Mouse (Mus musculus) kidney, adult 18-20 months (tissue): ENCODE results near the gene Ap1g2.
A peak's percentile ranks its signal among the peaks of the same experiment; 100 is the strongest.

Experiments
- DNase-seq: peaks from one replicate; pipeline ENCODE4 v3.0.0; 2021

The Ap1g2 gene

DNA sequence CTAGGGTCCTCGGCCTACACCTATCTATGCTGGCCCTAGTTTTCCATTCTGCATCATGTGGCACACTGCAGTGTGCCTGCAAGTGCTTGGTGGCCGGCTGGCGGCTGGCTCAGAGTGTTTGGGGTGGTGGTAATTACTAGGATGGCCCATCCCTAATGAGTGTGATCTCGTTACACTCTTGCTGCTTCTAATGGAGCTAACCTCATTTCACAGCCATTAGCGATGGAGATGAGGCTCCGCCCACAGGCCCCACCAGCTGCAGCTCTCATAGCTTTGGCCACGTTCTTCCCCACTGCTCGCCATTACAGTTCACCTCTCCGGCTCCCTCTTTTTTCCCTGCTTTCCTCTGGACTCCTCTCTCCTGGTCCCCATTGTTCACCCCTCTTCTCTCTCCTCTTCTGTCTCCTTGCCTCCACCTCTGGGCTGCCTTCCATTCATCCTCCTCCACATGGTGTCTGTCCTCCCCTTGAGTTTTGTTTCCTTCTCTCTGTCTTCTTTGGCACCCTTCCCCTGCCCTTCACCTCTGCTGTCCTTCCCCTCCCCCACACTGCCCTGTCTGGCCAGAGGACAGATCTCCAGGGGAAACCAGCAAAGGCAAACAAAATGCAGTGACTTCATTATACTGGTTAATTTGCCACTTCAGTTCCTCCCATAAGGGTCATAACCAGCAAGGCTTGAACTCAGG lies 20.9 kb downstream of the Ap1g2 start:
- peak; percentile 69 for DNase-seq

DNA sequence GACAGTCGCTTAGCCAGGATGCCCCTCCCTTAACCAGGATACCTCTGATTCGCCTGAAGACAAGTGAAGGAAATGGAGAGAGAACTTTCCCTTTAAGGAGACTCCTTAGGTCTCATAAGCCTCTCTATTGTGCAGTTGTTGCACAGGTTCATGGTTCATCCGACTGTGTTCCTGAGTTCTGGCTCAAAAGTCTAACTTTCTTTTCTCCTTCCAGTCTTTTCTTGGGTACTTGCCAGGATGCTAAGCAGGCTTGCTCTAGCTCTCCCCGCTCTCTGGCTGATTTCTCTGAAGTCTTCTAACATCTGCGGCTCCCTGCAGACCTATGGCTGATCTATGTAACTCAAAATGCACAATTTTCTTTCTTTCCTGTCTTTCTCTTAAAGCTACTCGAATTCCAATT lies 22.9 kb downstream of the Ap1g2 start:
- peak; percentile 23 for DNase-seq

DNA sequence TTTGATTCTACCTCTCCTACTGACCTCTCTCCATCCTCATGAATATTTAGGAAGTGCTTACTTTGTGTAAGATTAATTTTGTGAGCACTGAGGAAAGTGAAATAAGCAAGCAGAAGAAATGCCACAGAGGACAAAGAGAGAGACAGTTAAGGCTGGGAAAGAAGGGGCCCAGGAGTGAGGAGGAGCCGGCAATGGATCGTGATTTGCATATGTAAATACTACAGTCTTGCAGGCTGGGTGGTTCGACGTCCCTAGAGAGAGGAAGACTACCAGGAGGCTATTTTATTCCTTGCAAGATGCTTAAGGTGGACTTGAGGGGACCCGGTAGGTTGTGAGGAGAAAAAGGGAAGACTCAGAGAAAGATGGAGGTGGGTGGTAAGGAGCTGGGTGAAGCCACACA lies 25.3 kb downstream of the Ap1g2 start:
- DNase-seq: no peak

DNA sequence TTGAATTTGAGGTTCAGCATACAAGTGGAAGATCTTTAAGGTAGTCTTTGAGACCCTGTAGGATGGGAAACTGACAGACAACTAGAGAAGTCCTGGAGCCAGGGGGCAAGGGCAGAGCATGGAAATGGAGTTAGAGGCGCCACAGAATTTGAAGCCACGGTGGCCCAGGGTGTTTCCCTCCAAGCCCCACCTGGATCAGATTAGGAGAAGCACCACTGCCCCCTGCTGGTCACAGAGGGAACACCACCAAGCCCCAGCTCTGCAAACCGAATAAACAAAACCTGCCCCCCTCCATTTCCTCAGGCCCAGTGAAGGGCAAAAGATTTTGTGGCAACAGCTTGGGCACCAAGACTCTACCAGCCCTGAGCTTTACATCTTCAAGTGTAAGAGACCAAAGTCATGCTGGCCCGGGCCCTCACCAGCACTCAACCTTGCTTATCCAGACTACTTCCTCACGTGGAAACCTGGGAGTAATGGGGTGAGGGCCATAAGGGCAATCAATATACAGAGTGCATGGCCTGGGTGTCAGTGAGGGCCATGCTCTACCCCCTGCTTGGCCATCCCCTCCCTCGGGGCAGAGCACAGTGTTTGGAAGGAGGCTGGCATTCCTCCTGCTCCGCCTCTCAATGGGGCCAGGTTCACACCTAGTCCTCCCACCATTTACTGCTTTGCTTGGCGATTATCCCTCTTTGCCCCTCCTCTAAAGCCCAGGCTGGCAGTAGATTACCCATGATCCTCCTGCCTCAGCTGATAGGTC lies 27.0 kb downstream of the Ap1g2 start:
- peak; percentile 77 for DNase-seq

DNA sequence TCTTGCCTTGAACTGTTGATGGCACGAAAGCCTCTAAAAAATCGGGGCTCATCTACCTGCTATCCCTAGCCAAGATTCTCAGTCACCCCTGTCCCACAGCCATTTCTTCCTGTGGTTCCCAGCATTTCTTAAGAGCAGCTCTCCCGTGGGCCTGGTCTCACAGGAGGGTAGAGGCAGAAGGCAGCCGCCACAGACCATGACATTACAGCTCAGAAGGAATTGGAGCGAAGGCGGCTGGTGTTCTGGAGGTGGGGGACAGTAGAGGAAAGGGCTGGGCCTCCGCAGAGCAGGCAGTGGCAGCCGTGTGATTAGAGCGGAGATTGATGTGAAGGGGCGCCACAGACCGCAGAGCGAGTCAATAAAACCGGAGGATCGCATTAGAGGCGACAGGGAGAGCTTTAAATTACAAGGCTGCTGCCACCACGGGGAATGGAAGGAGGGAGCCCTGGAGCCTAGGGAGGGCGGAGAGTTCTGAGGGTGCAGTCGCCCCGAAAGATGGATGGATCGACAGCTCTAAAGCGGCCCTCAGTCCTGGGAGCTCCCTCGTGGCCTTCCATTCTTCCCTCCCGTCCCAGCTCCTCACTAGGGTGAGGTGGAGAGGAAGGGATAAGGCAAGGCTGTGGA lies 27.9 kb downstream of the Ap1g2 start:
- no peak for DNase-seq

DNA sequence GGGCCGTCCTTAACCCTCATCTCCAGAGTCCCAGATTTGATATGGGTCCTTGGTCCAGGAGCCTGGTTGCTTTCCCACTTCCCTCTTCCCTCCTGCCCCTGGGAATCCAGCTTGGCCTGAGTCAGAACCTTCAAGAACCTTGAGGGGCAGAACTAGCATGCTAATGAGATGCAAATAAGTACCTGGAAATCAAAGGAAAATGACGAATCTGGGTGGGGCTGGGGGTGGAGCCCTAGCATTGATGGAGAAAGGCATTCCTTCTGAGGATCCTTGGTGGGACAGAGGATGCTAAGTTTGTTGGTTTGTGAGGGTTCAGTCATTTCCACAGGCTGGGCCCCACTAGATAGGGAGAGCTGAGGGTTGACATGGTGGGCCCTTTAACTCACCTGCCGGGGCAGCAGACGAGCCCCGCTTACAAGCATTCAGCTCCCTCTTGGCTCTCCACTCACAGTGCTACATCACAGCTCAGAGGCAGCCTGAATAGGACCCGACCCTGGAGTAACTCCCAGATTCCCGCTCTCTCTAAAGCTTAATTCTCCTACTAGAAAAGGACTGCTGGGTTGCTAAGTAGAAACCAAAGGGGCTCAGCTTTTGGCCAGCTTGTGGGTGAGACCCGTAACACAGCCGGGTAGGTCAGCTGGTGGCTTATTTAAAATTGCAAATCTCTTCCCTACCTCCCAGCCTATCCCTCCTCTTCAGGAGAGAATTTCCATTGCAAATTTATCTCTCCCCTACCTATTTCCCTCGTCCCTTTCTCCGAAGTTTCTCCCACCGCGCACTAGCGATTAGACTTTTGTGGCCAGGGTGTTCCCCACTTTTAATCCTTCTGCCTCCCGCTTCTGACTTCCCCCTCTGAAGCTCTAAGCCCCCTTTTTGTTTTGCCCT lies 28.7 kb downstream of the Ap1g2 start:
- no peak for DNase-seq

DNA sequence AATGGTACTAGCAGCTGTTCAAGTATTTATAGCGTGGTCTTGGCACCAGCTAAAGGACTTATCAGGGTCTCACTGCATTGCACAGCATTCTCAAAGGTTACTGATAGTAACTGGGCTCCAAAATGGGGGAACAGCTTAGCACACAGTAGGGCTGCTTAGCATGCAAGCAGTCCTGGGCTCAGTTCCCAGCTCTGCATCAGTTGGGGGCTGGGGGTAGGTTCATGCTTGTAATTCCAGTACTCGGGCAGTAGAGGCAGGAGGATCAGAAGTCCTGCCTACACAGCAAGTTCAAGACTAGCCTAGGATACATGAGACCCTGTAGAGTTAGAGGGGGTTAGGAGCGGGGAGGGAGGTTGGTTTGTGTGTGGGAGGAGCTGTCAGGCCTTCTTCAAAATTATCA lies 29.4 kb downstream of the Ap1g2 start:
- no peak for DNase-seq

DNA sequence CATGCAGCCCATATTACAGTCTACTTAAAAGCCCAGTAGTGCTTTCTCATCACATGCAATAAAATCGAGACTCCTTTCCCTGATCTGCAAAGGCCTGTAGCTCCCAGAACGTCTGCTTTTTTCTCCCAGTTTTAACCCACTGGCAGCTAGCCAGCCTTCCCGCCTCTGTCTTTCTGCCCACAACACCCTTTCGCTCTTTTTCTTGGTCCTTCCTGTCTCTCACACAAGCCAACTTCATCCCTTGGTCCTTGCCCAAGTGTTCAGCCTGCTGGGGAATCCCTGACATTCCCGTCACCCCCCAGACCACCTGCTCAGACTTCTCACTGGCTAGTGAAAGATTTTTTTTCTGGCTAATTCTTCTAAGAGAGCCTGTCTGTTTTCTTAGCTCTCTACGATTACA lies 30.2 kb downstream of the Ap1g2 start:
- no peak for DNase-seq

DNA sequence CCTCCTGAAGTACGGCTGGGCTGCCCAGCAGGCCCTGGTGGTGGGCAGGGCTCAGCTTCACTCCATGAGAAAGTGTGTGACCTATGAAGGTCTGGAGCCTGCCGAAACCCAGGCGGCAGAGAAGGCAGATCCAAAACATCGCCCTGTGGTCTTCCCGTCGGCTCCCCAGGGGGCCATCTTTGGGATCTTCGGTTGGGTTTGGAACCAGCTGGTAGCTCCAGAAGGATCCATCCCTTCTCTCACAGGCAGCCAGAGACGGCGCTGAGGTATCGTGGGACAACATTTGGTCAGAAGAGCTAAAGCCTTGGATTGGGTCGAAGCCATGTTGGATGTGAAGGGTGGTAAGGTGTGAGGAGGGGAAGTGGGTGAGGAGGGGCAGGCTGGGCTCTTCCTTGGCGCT lies 32.0 kb downstream of the Ap1g2 start:
- DNase-seq: no peak

DNA sequence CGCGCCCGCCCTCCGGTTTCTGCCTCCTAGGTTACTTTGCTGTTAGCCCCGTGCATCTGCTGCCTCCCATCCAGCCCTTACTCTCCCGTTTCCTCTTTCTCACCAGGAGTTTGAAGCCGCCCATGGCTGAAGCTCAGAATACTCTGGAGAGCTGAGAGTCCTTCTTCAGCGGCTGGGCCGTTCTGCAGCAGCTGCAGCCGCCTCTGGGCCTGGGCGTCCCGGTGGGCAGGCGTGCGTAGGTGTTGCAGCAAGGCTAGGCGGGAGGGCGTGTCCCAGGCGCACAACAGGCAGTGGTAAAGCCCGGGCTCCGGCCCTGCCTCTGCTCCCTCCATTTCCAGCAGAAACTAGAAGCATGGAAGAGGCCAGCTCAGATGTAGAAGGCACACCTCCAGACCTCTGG lies 34.6 kb downstream of the Ap1g2 start:
- DNase-seq: no peak

DNA sequence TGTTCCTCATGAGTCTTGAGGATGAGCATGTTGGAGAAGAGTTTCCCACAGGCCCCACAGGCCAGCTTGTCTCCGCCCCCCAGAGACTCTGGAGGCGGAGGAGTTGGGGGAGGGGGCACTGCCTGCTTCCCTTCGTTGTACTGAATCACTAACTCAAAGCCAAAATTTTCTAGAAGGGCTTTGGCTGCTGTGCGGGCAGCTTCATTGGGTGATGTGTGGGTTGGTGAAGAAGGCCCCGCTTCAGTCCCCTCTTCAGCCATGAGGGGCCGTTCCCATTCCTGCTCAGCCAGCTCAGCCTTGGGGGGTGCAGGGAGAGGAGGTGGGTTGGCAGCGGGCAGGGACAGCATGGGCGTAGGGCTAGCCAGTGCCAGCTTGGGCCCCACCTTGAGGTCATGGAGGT lies 40.4 kb downstream of the Ap1g2 start:
- no peak for DNase-seq

DNA sequence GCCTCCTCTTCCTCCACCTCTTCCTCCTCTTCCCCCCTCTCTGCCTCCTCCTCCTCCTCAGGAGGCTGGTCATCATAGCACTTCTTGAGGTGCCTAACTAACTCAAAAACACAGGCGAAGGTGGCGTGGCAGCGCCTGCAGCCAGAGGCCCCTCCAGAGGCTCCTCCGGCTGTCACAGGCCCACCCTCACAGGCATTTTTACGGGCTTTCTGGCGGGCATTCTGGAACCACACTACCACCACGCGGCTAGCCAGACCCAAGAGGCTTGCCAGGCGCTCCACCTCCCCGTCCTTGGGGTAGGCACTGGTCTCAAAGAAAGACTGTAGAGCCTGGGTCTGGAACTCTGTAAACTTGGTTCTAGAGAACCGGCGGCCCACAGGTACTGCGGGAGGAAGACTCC lies 41.0 kb downstream of the Ap1g2 start:
- no peak for DNase-seq

DNA sequence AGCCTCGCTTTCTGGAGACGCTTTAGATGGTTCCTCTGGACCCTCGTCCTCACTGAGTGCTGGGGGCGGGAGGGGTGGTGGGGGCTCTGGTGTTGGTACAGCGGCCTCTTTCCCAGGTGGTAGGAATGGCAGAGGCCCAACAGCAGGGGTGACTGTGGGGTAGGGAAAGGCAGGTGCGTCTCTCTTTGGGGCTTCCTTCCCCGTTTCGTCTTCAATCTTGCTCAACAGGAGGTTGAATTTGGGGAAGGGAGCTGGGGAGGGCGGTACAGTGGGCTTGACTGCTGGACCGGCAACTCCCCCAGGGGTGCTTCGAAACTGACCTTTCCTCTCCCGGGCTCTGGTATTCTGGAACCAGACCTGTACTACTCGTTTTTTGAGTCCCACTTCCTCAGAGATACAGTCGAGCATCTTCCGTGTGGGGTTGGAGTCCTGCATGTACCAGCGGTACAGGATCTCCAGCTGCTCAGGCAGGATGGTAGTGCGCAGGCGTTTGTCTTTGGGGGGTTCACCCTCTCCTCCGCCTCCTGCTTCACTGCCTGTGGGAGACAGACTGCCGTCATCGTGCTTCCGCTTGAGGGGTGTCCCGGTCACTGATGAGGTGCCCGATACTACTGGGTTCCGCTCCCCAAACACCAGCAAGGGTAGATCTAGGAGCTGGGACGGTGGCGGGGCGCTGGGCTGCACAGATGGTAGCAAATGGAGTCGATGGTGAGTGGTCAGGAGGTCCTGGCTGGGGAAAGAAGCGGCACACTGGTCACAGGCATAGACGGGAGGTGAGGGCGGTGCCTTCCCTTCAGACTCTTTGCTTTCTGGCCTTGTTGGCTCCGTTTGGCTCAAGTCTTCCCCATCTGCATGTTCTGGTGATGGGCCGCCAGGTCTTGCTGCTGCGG lies 41.7 kb downstream of the Ap1g2 start:
- DNase-seq: no peak

DNA sequence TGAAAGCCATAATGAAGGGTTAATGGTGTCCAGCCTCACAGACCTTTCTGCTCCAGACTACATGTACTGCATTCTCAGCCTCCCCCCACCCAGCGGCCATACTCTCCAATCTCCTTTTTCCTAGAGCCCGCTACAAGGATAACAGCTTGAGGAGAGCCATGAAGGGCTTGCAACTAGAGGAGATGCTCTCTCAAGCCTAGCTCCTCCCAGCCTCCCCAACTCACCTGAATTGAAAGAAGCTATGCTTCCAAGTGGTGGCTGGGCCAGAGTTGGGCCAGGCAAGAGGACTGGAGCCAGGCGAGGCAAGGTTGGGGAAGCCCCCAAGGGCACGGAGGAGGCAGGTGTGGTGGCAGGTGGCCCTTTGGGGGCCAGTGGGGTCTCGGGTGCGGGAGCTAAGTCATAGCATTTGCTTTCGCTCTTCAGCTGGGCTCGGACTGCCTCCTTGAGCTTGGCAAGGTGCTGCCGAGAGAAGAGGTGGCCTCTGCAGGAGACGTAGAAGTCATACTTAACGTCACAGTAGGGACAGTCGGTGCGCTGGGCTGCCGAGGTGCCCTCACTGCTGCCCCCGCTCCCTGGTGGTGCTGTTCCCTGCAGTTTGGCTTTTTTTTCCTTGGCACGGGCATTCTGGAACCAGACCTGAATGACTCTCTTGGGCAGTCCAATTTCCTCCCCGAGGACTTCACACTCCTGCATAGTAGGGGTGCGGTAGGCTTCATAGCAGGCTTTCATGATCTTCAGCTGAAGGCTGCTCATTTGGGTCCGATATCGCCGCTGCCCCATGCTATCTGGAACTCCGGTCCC lies 42.6 kb downstream of the Ap1g2 start:
- no peak for DNase-seq

DNA sequence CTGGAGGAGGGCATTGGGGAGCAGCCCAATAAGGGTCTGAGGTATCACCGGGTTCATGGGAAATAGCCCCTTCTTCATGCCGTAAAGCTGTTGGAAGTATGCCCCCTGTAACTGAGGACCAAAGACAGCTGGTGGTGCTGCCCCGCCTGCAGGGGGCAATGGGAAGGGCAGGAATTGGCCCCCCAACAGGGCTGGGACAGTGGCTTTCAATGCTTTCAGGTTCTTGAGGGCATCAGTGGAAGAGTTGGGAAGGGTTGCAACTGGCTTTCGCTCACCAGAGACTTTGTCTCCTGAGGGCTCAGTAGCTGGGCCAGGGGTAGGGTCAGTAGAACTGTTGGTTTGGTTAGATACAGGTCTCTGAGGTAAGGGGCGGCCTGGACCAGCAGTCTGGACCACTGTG lies 43.3 kb downstream of the Ap1g2 start:
- no peak for DNase-seq

DNA sequence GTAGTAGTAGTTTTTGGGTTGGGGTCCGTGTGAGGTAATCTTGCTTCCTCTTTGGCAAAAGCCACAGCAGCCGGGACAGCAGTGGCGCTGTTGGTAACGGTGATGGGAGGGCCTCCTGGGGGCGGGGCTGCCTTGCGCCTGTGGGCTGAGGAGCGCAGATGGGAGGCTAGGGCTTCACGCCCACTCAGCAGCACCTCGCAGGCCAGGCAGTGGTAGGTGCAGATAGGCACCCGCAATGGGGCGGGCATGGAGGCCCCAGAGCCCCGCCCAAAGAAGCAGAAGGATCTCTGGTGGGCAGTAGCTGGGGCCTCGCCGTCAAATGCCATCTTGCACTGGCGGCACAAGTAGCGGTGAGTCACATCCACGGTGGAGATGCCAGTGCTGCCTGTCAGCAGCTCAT lies 43.8 kb downstream of the Ap1g2 start:
- DNase-seq: no peak

DNA sequence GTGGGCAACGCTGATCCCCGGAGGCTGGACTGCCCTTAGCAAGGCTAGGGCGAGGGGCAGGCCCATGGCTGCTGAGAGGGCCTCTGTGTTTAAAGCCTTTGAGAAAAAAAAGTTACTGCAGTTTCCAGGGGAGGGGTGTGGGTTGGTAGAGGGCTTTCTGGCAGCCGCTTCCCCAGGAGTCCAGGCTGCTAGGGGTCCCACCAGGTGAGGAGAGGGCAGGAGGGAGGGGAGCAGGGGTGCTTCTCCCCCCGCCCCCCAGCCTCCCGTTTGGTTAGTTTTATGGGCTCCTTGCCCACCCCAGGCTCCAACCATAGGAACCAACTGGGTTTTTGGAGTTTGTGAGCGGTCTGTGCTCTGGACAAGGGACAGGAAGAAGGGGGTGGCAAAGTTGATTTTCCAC lies 44.5 kb downstream of the Ap1g2 start:
- no peak for DNase-seq

DNA sequence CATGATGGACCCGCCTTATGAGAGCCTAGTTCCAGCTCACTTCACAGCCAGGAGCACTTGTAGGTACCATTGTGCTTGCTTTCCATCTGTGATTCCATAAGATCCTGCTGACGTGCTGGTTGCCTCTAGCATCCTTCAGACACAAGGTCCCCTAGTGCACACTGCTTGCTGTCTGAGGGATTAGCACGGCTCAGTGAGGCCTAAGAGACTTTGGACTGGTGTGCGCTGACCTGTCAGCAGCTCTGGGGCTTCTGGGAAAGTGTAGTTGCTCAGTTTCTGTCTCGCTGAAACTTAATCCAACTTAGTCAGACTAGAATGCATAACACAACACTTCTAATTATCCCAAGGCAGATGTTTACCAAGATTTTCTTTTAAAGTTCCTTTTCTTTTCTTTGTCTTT lies 46.5 kb downstream of the Ap1g2 start:
- peak; percentile 41 for DNase-seq

DNA sequence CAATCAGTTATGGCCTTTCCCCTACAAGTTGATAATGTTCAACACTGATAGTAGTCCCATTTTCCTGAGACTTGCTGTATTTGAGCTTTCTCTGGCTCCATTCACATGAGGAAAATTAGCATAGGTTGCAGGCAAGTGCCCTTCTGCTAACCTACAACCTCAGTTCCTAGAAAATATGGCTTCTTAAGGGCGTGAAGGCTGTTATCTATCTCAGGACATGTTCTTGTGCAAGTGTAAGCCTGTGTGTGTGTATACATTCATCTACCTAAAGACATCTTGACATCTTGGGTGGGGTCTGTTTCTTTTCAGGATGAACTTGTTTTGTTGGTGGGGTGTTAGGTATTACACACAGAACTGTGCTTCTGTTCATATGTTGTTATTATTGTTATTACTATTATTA lies 47.4 kb downstream of the Ap1g2 start:
- DNase-seq: no peak

DNA sequence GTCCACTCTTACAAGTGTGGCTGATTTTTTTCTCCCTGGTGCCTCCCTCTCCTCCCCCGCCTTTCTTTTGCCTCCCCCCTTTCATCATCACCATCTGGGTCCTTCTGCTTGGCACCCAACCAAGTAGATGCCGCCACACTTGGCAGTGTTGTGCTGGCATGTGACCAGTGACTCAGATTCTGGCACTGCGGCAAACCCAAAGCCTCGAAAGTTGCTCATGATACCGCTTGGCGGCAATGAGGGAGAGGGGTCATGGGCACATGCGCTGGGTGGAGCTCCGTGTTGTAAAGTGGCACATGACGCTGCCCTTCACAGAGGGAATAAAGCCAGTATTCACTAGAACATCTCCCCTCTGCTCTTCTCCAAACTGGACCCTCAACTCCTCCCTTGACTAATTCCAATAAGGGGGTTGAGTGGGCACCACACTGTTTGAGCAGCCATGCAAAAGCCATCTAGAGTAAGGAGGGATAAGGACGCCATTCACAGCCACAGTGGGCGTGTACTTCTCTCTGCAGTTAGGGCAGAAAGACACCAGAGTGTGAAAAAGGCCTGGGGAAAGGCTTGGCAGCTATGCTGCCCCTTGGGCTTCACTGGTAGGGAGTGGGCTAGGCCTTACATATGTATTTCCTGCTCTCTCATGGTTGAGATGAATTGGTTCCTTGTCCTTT lies 51.1 kb downstream of the Ap1g2 start:
- peak; percentile 42 for DNase-seq
